Mouse (Mus musculus) limb, embryonic 13.5 days (tissue): ENCODE results near the gene Ift20. TPM values are rescaled to one million over a fixed set of nuclear protein-coding genes. Genes with fewer than 3 reads are reported as not detected.

Experiments
- ATAC-seq: fragments of 200-750 bp; cut with Nextera tagmentation; 2 replicates; pipeline ENCODE4 v1.8.0; 2017; ENCODE audit warnings: low read depth, moderate number of reproducible peaks, moderate TSS enrichment; ENCODE audit not compliant: low FRiP score
- H3K27ac ChIP-seq: fragments of 300-500 bp; sonication (generic); 2 replicates; pipeline ENCODE4 v1.5.1; 2015; ENCODE audit warnings: inconsistent platforms, mild to moderate bottlenecking, moderate library complexity
- H3K27me3 ChIP-seq: fragments of 300-500 bp; sonication (generic); 2 replicates; pipeline ENCODE4 v1.6.1; 2015; ENCODE audit warnings: mild to moderate bottlenecking, inconsistent platforms
- H3K36me3 ChIP-seq: fragments of 300-500 bp; sonication (generic); 2 replicates; pipeline ENCODE4 v1.6.1; 2015; ENCODE audit warnings: inconsistent platforms, mild to moderate bottlenecking, moderate library complexity
- H3K4me1 ChIP-seq: fragments of 300-500 bp; sonication (generic); 2 replicates; pipeline ENCODE4 v1.6.1; 2015; ENCODE audit warnings: inconsistent platforms
- H3K4me2 ChIP-seq: fragments of 300-500 bp; sonication (generic); replicated peaks from 2 replicates; pipeline ENCODE4 v1.6.1; 2015; ENCODE audit warnings: inconsistent platforms, mild to moderate bottlenecking, moderate library complexity
- H3K4me3 ChIP-seq: fragments of 300-500 bp; sonication (generic); 2 replicates; pipeline ENCODE4 v1.5.1; 2015; ENCODE audit warnings: moderate library complexity, mild to moderate bottlenecking, inconsistent platforms
- H3K9ac ChIP-seq: fragments of 300-500 bp; sonication (generic); 2 replicates; pipeline ENCODE4 v1.6.1; 2015; ENCODE audit warnings: mild to moderate bottlenecking, inconsistent platforms
- H3K9me3 ChIP-seq: fragments of 300-500 bp; sonication (generic); 2 replicates; pipeline ENCODE4 v1.6.1; 2016; ENCODE audit warnings: inconsistent platforms
- WGBS: fragments of 180-500 bp; shearing (Covaris S2); methylation state at CpG from one replicate; pipeline ENCODE4 v1.1.7; 2015; 5-methylcytosine and 5-hydroxymethylcytosine counted together
- polyA plus RNA-seq: library from polyadenylated mRNA; unstranded; fragments of >200 nt; fragmentation: Nextera tagmentation; extraction: Ambion mirVana; gene quantifications from 2 replicates; pipeline ENCODE4 v1.2.1, GENCODE M21; 2015

The Ift20 gene
- polyA plus RNA-seq, 1 experiment from 2014 or later = 168 TPM

GRCm38 (mm10) chr11:78505430-78505829 is 30.7 kb upstream of the Ift20 start:
- ATAC-seq = no peak

GRCm38 (mm10) chr11:78509148-78509547 is 27.0 kb upstream of the Ift20 start:
- no peak overlapping the region for H3K27ac ChIP-seq
- no peaks in the 10 kb centered on the region for H3K9me3 ChIP-seq
- H3K36me3 ChIP-seq = peaks cover 49% of the 10 kb centered on the region
- WGBS = 82% methylated on average over 5 of the region's 5 CpGs
- H3K27me3 ChIP-seq = no peaks in the 10 kb centered on the region
- no peak for ATAC-seq
- no peak overlapping the region for H3K4me3 ChIP-seq
- H3K9ac ChIP-seq = no peak overlapping the region
- H3K4me1 ChIP-seq = peaks cover 16% of the 10 kb centered on the region
- H3K4me2 ChIP-seq = no peak overlapping the region

More at GRCm38 (mm10) chr11:78505430-78505829, 30.7 kb upstream of the Ift20 start:
- Histone ChIP-seq H3K4me2 (no peak overlapping the region), H3K4me3 (no peak overlapping the region), H3K4me1 (no peaks in the 10 kb centered on the region), H3K36me3 (peaks cover 42% of the 10 kb centered on the region), H3K27me3 (peaks cover 15% of the 10 kb centered on the region), H3K9me3 (no peaks in the 10 kb centered on the region), H3K9ac (no peak overlapping the region), H3K27ac (no peak overlapping the region)
- 77% methylated on average over 3 of the region's 3 CpGs for WGBS

GRCm38 (mm10) chr11:78512025-78512957 is 23.9 kb upstream of the Ift20 start, which contains the start of the genes Tmem199 and Poldip2:
TSS of gene Tmem199 (minus strand) at chr11:78512172.
TSS of gene Poldip2 (plus strand) at chr11:78512193.
- H3K27me3 ChIP-seq = no peaks in the 10 kb centered on the region
- peaks cover 16% of the 10 kb centered on the region for H3K4me1 ChIP-seq
- ATAC-seq = peak; percentile 96
- peak within 1 kb of the TSS; percentile 79 for H3K27ac ChIP-seq
- H3K4me3 ChIP-seq = peak within 1 kb of the TSS; percentile 92
- peak within 1 kb of the TSS; percentile 89 for H3K4me2 ChIP-seq
- H3K36me3 ChIP-seq = peaks cover 54% of the 10 kb centered on the region
- H3K9ac ChIP-seq = peak within 1 kb of the TSS; percentile 98
- no peaks in the 10 kb centered on the region for H3K9me3 ChIP-seq
- under 1% methylated on average over 67 of the region's 67 CpGs for WGBS

GRCm38 (mm10) chr11:78513106-78513790 is 22.9 kb upstream of the Ift20 start:
- Histone ChIP-seq H3K4me3 (peak overlapping the region; percentile 92), H3K9me3 (no peaks in the 10 kb centered on the region), H3K4me1 (peaks cover 16% of the 10 kb centered on the region), H3K9ac (peak overlapping the region; percentile 98), H3K36me3 (peaks cover 54% of the 10 kb centered on the region), H3K27me3 (no peaks in the 10 kb centered on the region), H3K4me2 (peak overlapping the region; percentile 89), H3K27ac (no peak overlapping the region)
- ATAC-seq = no peak
- WGBS = 81% methylated on average over 3 of the region's 3 CpGs

- Histone ChIP-seq H3K36me3 (peaks cover 66% of the 10 kb centered on the region), H3K9ac (no peak overlapping the region)
These were observed 20.4 kb upstream of the Ift20 start for GRCm38 (mm10) chr11:78515549-78516325.

GRCm38 (mm10) chr11:78518931-78519330 is 17.2 kb upstream of the Ift20 start:
- no peak for ATAC-seq
- Histone ChIP-seq H3K4me2 (no peak overlapping the region), H3K9me3 (no peaks in the 10 kb centered on the region), H3K4me3 (no peak overlapping the region), H3K9ac (no peak overlapping the region), H3K27ac (peak overlapping the region; percentile 15; the same call in 1 of the 2 replicates), H3K36me3 (peaks cover 94% of the 10 kb centered on the region), H3K4me1 (no peaks in the 10 kb centered on the region), H3K27me3 (no peaks in the 10 kb centered on the region)
- 95% methylated on average over 10 of the region's 10 CpGs for WGBS

More at GRCm38 (mm10) chr11:78515549-78516325, 20.4 kb upstream of the Ift20 start:
- Histone ChIP-seq H3K4me3 (no peak overlapping the region), H3K27ac (no peak overlapping the region), H3K4me2 (no peak overlapping the region), H3K27me3 (no peaks in the 10 kb centered on the region), H3K4me1 (peaks cover 15% of the 10 kb centered on the region), H3K9me3 (no peaks in the 10 kb centered on the region)
- 56% methylated on average over 2 of the region's 2 CpGs for WGBS
- ATAC-seq = no peak

GRCm38 (mm10) chr11:78521880-78522279 is 14.3 kb upstream of the Ift20 start:
- Histone ChIP-seq H3K9ac (no peak overlapping the region), H3K27me3 (no peaks in the 10 kb centered on the region), H3K4me3 (no peak overlapping the region), H3K4me1 (no peaks in the 10 kb centered on the region), H3K9me3 (no peaks in the 10 kb centered on the region), H3K36me3 (peaks cover 96% of the 10 kb centered on the region), H3K27ac (no peak overlapping the region), H3K4me2 (no peak overlapping the region)
- 90% methylated on average over 3 of the region's 3 CpGs for WGBS
- no peak for ATAC-seq

- no peaks in the 10 kb centered on the region for H3K27me3 ChIP-seq
- no peak overlapping the region for H3K27ac ChIP-seq
- peaks cover 100% of the 10 kb centered on the region for H3K36me3 ChIP-seq
- WGBS = 89% methylated on average over 1 of the region's 1 CpGs
- no peaks in the 10 kb centered on the region for H3K4me1 ChIP-seq
- no peaks in the 10 kb centered on the region for H3K9me3 ChIP-seq
- no peak overlapping the region for H3K4me3 ChIP-seq
- no peak overlapping the region for H3K4me2 ChIP-seq
- ATAC-seq = no peak
- H3K9ac ChIP-seq = no peak overlapping the region
These were observed 13.6 kb upstream of the Ift20 start for GRCm38 (mm10) chr11:78522481-78522997.

GRCm38 (mm10) chr11:78523241-78523955 is 12.8 kb upstream of the Ift20 start:
- H3K4me3 ChIP-seq = no peak overlapping the region
- H3K27me3 ChIP-seq = no peaks in the 10 kb centered on the region
- ATAC-seq = no peak
- H3K36me3 ChIP-seq = peaks cover 100% of the 10 kb centered on the region
- H3K4me1 ChIP-seq = no peaks in the 10 kb centered on the region
- 90% methylated on average over 9 of the region's 9 CpGs for WGBS
- no peak overlapping the region for H3K27ac ChIP-seq
- H3K9ac ChIP-seq = no peak overlapping the region
- H3K9me3 ChIP-seq = no peaks in the 10 kb centered on the region
- no peak overlapping the region for H3K4me2 ChIP-seq

GRCm38 (mm10) chr11:78524838-78525237 is 11.3 kb upstream of the Ift20 start:
- Histone ChIP-seq H3K27me3 (no peaks in the 10 kb centered on the region), H3K9ac (no peak overlapping the region), H3K9me3 (no peaks in the 10 kb centered on the region), H3K4me2 (no peak overlapping the region), H3K4me3 (no peak overlapping the region), H3K4me1 (no peaks in the 10 kb centered on the region), H3K27ac (no peak overlapping the region), H3K36me3 (peaks cover 100% of the 10 kb centered on the region)
- whole genome bisulfite sequencing = 81% methylated on average over 2 of the region's 2 CpGs
- ATAC-seq = no peak

GRCm38 (mm10) chr11:78528714-78529113 is 7.4 kb upstream of the Ift20 start:
- no peak overlapping the region for H3K9ac ChIP-seq
- H3K27me3 ChIP-seq = no peaks in the 10 kb centered on the region
- no peaks in the 10 kb centered on the region for H3K4me1 ChIP-seq
- H3K9me3 ChIP-seq = no peaks in the 10 kb centered on the region
- H3K4me2 ChIP-seq = no peak overlapping the region
- no peak for ATAC-seq
- 91% methylated on average over 9 of the region's 9 CpGs for WGBS
- H3K4me3 ChIP-seq = no peak overlapping the region
- peaks cover 79% of the 10 kb centered on the region for H3K36me3 ChIP-seq
- no peak overlapping the region for H3K27ac ChIP-seq
